Mouse (Mus musculus) CH12.LX (cell line): ENCODE data around the gene Zfp418. TPM values are rescaled to one million over a fixed set of nuclear protein-coding genes. Genes with fewer than 3 reads are reported as not detected.
"Not testable (repeated sequence)": the region's sequence is repeated elsewhere in the genome, so short reads cannot be mapped to it uniquely, and the experiment has no call there.

ENCODE experiments used
- DNase-seq: peaks from one replicate; pipeline ENCODE4 v3.0.0-alpha.2; 2013; ENCODE audit errors: extremely low read depth
- H3K27ac ChIP-seq: 2 replicates; pipeline ENCODE4 v1.5.1; 2012; ENCODE audit warnings: low read depth, mild to moderate bottlenecking, control low read depth, moderate library complexity; ENCODE audit not compliant: insufficient read depth
- H3K27me3 ChIP-seq: replicated peaks from 2 replicates; pipeline ENCODE3; 2012; ENCODE audit warnings: inconsistent platforms
- H3K36me3 ChIP-seq, 2 experiments: replicated peaks in 1 of 2; 2 replicates each; pipeline versions ENCODE3 to v1.6.1; 2012; ENCODE audit warnings: inconsistent platforms in 1 of 2, low read length in 1 of 2, mild to moderate bottlenecking in 1 of 2, mixed read lengths in 1 of 2, moderate library complexity in 1 of 2; ENCODE audit not compliant: control insufficient read depth in 1 of 2, insufficient read depth in 1 of 2
- H3K4me1 ChIP-seq, 2 experiments: 2 replicates each; pipeline ENCODE4 v1.6.1; 2012; ENCODE audit warnings: inconsistent platforms in 1 of 2, moderate library complexity in 1 of 2; ENCODE audit not compliant: insufficient read depth in 2 of 2, control insufficient read depth in 1 of 2
- H3K4me2 ChIP-seq: 2 replicates; pipeline ENCODE4 v1.6.1; 2012; ENCODE audit warnings: low read depth, mild to moderate bottlenecking, control low read depth; ENCODE audit not compliant: poor library complexity, insufficient read depth, severe bottlenecking
- H3K4me3 ChIP-seq, 3 experiments: fragments of 150-350 bp in 1 of 3; sonication (generic) in 1 of 3; replicated peaks in 1 of 3; 2 replicates each; pipeline versions ENCODE3 to v1.5.1; 2011 to 2012; ENCODE audit warnings: low read depth in 2 of 3, low read length in 2 of 3, mild to moderate bottlenecking in 2 of 3, moderate library complexity in 2 of 3, control low read depth in 1 of 3, improper control_type of control experiment in 1 of 3, inconsistent platforms in 1 of 3, mixed read lengths in 1 of 3; ENCODE audit not compliant: poor library complexity in 1 of 3
- H3K79me2 ChIP-seq: replicated peaks from 2 replicates; pipeline ENCODE4 v1.6.1; 2012; ENCODE audit warnings: mild to moderate bottlenecking, moderate library complexity; ENCODE audit not compliant: control insufficient read depth, poor library complexity, insufficient read depth, severe bottlenecking; ENCODE audit errors: extremely low read depth
- H3K9ac ChIP-seq: 2 replicates; pipeline ENCODE4 v1.6.1; 2012; ENCODE audit warnings: low read depth, mild to moderate bottlenecking, control low read depth, moderate library complexity; ENCODE audit not compliant: insufficient read depth
- H3K9me3 ChIP-seq: replicated peaks from 2 replicates; pipeline ENCODE3; 2012; ENCODE audit warnings: low read length, inconsistent platforms, mixed read lengths
- BHLHE40 ChIP-seq: IDR thresholded peaks from 2 replicates; pipeline ENCODE4 v1.6.1; 2011; ENCODE audit warnings: mild to moderate bottlenecking, low read depth, low read length, improper control_type of control experiment
- CHD1 ChIP-seq: IDR thresholded peaks from 2 replicates; pipeline ENCODE4 v1.6.1; 2012; ENCODE audit warnings: low read depth, low read length, improper control_type of control experiment, inconsistent platforms
- CHD2 ChIP-seq: IDR thresholded peaks from 2 replicates; pipeline ENCODE4 v1.6.1; 2011; ENCODE audit warnings: low read length, improper control_type of control experiment
- ELF1 ChIP-seq: IDR thresholded peaks from 2 replicates; pipeline ENCODE4 v1.6.1; 2014; ENCODE audit warnings: low read depth, mild to moderate bottlenecking, inconsistent platforms, low read length, improper control_type of control experiment
- ETS1 ChIP-seq: conservative IDR thresholded peaks from 2 replicates; pipeline ENCODE4 v1.6.1; 2012; ENCODE audit warnings: low read depth, mild to moderate bottlenecking, inconsistent platforms, low read length, improper control_type of control experiment, moderate library complexity
- HCFC1 ChIP-seq: IDR thresholded peaks from 2 replicates; pipeline ENCODE4 v1.6.1; 2012; ENCODE audit warnings: low read depth, mild to moderate bottlenecking, inconsistent platforms, low read length, improper control_type of control experiment
- IRF4 ChIP-seq: IDR thresholded peaks from 2 replicates; pipeline ENCODE4 v1.6.1; 2014; ENCODE audit warnings: low read depth, mild to moderate bottlenecking, inconsistent platforms, low read length, improper control_type of control experiment
- JUN ChIP-seq: IDR thresholded peaks from 2 replicates; pipeline ENCODE4 v1.6.1; 2011; ENCODE audit warnings: low read depth, mild to moderate bottlenecking, low read length, improper control_type of control experiment, moderate library complexity; ENCODE audit not compliant: insufficient read depth
- JUND ChIP-seq: conservative IDR thresholded peaks from 2 replicates; pipeline ENCODE4 v1.6.1; 2011; ENCODE audit warnings: low read depth, low read length, improper control_type of control experiment
- MAX ChIP-seq: IDR thresholded peaks from 2 replicates; pipeline ENCODE4 v1.6.1; 2011; ENCODE audit warnings: low read length, improper control_type of control experiment
- MXI1 ChIP-seq: IDR thresholded peaks from 2 replicates; pipeline ENCODE4 v1.6.1; 2011; ENCODE audit warnings: mild to moderate bottlenecking, low read depth, low read length, improper control_type of control experiment
- NELFE ChIP-seq: IDR thresholded peaks from 2 replicates; pipeline ENCODE4 v1.6.1; 2011; ENCODE audit warnings: low read depth, low read length, improper control_type of control experiment
- PAX5 ChIP-seq: IDR thresholded peaks from 2 replicates; pipeline ENCODE4 v1.6.1; 2012; ENCODE audit warnings: low read length, inconsistent platforms, mixed read lengths
- POLR2A ChIP-seq: IDR thresholded peaks from 2 replicates; pipeline ENCODE4 v1.6.1; 2011; ENCODE audit warnings: low read depth, mild to moderate bottlenecking, improper control_type of control experiment, low read length
- POLR2AphosphoS2 ChIP-seq: IDR thresholded peaks from 2 replicates; pipeline ENCODE4 v1.6.1; 2011; ENCODE audit warnings: low read depth, low read length, improper control_type of control experiment
- RAD21 ChIP-seq: IDR thresholded peaks from 2 replicates; pipeline ENCODE4 v1.6.1; 2011; ENCODE audit warnings: low read depth, mild to moderate bottlenecking, low read length, improper control_type of control experiment, moderate library complexity
- SIN3A ChIP-seq: IDR thresholded peaks from 2 replicates; pipeline ENCODE4 v1.6.1; 2012; ENCODE audit warnings: low read length, improper control_type of control experiment, inconsistent platforms
- SMC3 ChIP-seq: IDR thresholded peaks from 2 replicates; pipeline ENCODE4 v1.6.1; 2011; ENCODE audit warnings: low read depth, low read length, improper control_type of control experiment
- TBP ChIP-seq: conservative IDR thresholded peaks from 2 replicates; pipeline ENCODE4 v1.6.1; 2011; ENCODE audit warnings: low read depth, low read length, improper control_type of control experiment
- UBTF ChIP-seq: IDR thresholded peaks from 2 replicates; pipeline ENCODE4 v1.6.1; 2012; ENCODE audit warnings: low read depth, mild to moderate bottlenecking, inconsistent platforms, low read length, improper control_type of control experiment, moderate library complexity
- USF1 ChIP-seq: IDR thresholded peaks from 2 replicates; pipeline ENCODE4 v1.6.1; 2014; ENCODE audit warnings: low read depth, mild to moderate bottlenecking, inconsistent platforms, low read length, improper control_type of control experiment
- ZKSCAN1 ChIP-seq: IDR thresholded peaks from 2 replicates; pipeline ENCODE4 v1.6.1; 2012; ENCODE audit warnings: low read depth, inconsistent platforms, low read length, improper control_type of control experiment, borderline replicate concordance
- dilution Hi-C: fragments of 300-500 bp; cut with MboI; formaldehyde crosslinking; loops from 2 replicates; pipeline ENCODE4 v1.14.3; 2020; ENCODE audit warnings: low sequenced_read_pairs; ENCODE audit not compliant: extremely low pct_unique_long_range_greater_than_20kb, extremely low pct_ligation_motif_present
- in situ Hi-C: fragments of 300-500 bp; cut with MboI; formaldehyde crosslinking; loops from 3 replicates; pipeline ENCODE4 v1.14.3; 2019; ENCODE audit warnings: low sequenced_read_pairs, low pct_ligation_motif_present, low pct_unique_long_range_greater_than_20kb, mixed read lengths
- polyA plus RNA-seq: library from polyadenylated mRNA; unstranded; fragments of >175 nt; gene quantifications from 2 replicates; pipeline ENCODE4 v1.2.1, GENCODE M21; 2012; ENCODE audit warnings: low read depth; ENCODE audit not compliant: insufficient read length
- total RNA-seq, 2 experiments: library from RNA; depleted of rRNA; stranded (reverse); fragments of 300-350 nt in 1 of 2; fragments of >200 nt in 1 of 2; gene quantifications; 2 replicates each; pipeline ENCODE4 v1.2.3; 2012 to 2014

Gene Zfp418
- total and polyA plus RNA-seq, 3 experiments = 1.2 to 1.8 (median 1.3) TPM

DNA sequence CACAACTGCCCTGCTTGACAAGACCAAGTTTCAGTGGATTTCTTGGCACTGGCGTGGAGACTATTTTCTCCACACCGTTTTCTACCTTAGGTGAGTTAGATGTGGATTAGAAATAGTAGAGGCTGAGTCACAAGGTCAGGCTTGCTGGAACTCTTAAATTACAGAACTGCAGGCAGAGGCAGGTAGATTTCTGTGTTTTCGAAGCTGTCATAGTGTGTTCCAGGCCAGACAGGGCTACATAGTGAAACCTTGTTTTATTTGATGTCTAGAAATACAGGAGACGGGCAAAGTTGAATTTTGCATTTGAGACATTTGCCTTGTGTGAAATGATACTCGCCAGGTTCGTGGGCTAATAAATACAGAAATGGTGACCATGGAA lies 49.5 kb upstream of the Zfp418 start:
- Histone ChIP-seq H3K4me2 (peak overlapping the region; percentile 99), H3K27me3 (no peaks in the 10 kb centered on the region)
- TF ChIP-seq MXI1 (no peak), PAX5 (no peak), ZKSCAN1 (no peak), ETS1 (no peak)
- TF ChIP-seq, all 38 proteins: peak for 0
- no peak for DNase-seq
- Histone ChIP-seq H3K9me3 (no peaks in the 10 kb centered on the region), H3K4me3 (peak overlapping the region; percentile 27 to 73 (median 60)), H3K36me3 (peaks cover 41 to 50% of the 10 kb centered on the region in 2 experiments), H3K79me2 (peaks cover 12% of the 10 kb centered on the region; the same call in 1 of the 2 replicates), H3K9ac (peak overlapping the region; percentile 25; the same call in 1 of the 2 replicates), H3K4me1 (peaks cover 0 to 24% of the 10 kb centered on the region in 2 experiments; a peak in 2 of 4 replicates), H3K27ac (no peak overlapping the region)
- dilution Hi-C loops (no loop called here), in situ Hi-C loops (no loop called here)

DNA sequence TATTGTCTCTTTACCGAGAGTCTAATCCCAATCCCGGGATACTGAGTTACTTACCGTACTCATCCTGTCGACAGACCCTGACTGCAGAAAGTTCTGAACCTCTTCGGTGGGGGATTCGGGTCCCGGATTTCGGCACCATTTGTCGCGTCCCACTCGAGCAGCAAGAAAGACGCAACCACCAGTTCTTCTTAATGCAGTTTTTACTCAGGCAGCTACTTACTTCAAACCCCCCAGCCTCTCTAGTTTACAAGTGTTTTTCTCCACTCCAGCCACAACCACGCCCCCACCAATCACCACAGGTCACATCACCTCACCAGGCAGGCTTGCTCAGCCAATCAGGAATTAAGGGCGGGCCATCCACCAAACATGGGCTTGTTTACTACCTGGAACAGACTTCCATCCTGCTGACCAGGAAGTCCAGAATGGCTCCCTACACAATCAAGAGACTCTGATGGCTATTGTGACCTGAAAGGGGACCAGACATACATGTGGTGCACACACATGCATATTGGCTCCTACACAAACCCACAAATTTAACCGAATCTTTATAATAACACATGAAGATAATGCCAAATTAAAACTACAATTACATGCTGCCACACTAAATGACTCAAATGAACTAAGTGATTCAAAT lies 40.5 kb upstream of the Zfp418 start:
- Histone ChIP-seq H3K27ac (peak overlapping the region; percentile 77), H3K4me1 (peaks cover 9 to 28% of the 10 kb centered on the region in 2 experiments), H3K9ac (peak overlapping the region; percentile 98), H3K4me3 (peak overlapping the region; percentile 49 to 75 (median 74))
- H3K9me3 ChIP-seq, H3K4me2 ChIP-seq, dilution Hi-C loops, H3K27me3 ChIP-seq, H3K79me2 ChIP-seq, in situ Hi-C loops: not testable (repeated sequence)
- DNase-seq = peak; percentile 43
- 0 out of 2 replicates have a peak, but pooled peaks have one; percentile 45 for TF ChIP-seq TBP
- TF ChIP-seq POLR2A = peak; percentile 59
- peak; percentile 63 for TF ChIP-seq SIN3A
- 0 out of 2 replicates have a peak, but pooled peaks have one; percentile 25 for TF ChIP-seq POLR2AphosphoS2
- peak; percentile 82 for TF ChIP-seq ELF1
- 0 out of 2 replicates have a peak, but pooled peaks have one; percentile 54 for TF ChIP-seq CHD1
- TF ChIP-seq, all 38 proteins: peak for 6; not testable (repeated sequence) for 32
- H3K36me3 ChIP-seq = peaks cover 8 to 31% of the 10 kb centered on the region in 2 experiments

DNA sequence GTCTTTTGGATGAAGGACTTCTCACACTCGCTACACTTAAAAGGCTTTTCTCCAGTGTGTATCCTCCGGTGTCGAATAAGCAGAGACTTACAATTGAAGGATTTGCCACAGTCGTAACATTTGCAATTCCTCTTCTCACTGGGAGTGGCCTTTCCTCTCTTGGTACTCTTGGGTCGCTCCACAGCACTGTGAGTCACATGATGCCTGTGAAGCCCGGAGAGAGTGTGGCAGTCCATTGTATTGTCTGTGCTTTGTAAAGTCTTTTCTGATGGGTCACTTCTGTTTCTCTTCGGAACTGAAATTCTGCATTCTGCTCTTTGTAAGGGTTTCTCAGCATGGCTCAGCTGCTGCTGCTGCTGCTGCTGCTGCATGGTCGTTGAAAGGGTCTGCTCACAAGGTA lies 38.4 kb upstream of the Zfp418 start:
- dilution Hi-C loops = no loop called here
- Histone ChIP-seq H3K36me3 (peaks cover 0 to 19% of the 10 kb centered on the region in 2 experiments), H3K27me3 (no peaks in the 10 kb centered on the region), H3K9ac (no peak overlapping the region), H3K4me1 (peaks cover 6 to 28% of the 10 kb centered on the region in 2 experiments), H3K4me2 (no peak overlapping the region), H3K4me3 (no peak overlapping the region), H3K9me3 (no peaks in the 10 kb centered on the region), H3K27ac (no peak overlapping the region), H3K79me2 (no peaks in the 10 kb centered on the region; the same call in 1 of the 2 replicates)
- no peak for DNase-seq
- in situ Hi-C loops = no loop called here
- TF ChIP-seq BHLHE40 (no peak), MXI1 (no peak), CHD2 (no peak), JUN (no peak), USF1 (no peak), HCFC1 (no peak), POLR2AphosphoS2 (no peak), NELFE (no peak), MAX (no peak), SIN3A (no peak), RAD21 (no peak), IRF4 (no peak), JUND (no peak), POLR2A (no peak), SMC3 (no peak), UBTF (no peak), ELF1 (no peak)
